Mouse (Mus musculus) stomach, embryonic 16.5 days (tissue): ENCODE data around the gene Fkbp4. TPM values are rescaled to one million over a fixed set of nuclear protein-coding genes. Genes with fewer than 3 reads are reported as not detected.
"Not testable (repeated sequence)": the region's sequence is repeated elsewhere in the genome, so short reads cannot be mapped to it uniquely, and the experiment has no call there.

Source experiments
- ATAC-seq: fragments of 200-750 bp; cut with Nextera tagmentation; 2 replicates; pipeline ENCODE4 v1.8.0; 2017; ENCODE audit warnings: moderate number of reproducible peaks, moderate TSS enrichment; ENCODE audit not compliant: insufficient read depth, low FRiP score
- H3K27ac ChIP-seq: fragments of 300-500 bp; sonication (generic); 2 replicates; pipeline ENCODE4 v1.5.1; 2014; ENCODE audit warnings: low read length
- H3K27me3 ChIP-seq: fragments of 300-500 bp; sonication (generic); 2 replicates; pipeline ENCODE4 v1.6.1; 2014; ENCODE audit warnings: low read length, control low read depth, mixed read lengths; ENCODE audit not compliant: control insufficient read depth, insufficient read depth
- H3K36me3 ChIP-seq: fragments of 300-500 bp; sonication (generic); 2 replicates; pipeline ENCODE4 v1.6.1; 2014; ENCODE audit warnings: low read length; ENCODE audit not compliant: control insufficient read depth, insufficient read depth
- H3K4me1 ChIP-seq: fragments of 300-500 bp; sonication (generic); 2 replicates; pipeline ENCODE4 v1.6.1; 2014; ENCODE audit warnings: low read length, control low read depth, mixed read lengths; ENCODE audit not compliant: control insufficient read depth, insufficient read depth
- H3K4me2 ChIP-seq: fragments of 300-500 bp; sonication (generic); 2 replicates; pipeline ENCODE4 v1.6.1; 2014; ENCODE audit warnings: low read depth, low read length, mixed read lengths
- H3K4me3 ChIP-seq: fragments of 300-500 bp; sonication (generic); replicated peaks from 2 replicates; pipeline ENCODE4 v1.5.1; 2014; ENCODE audit warnings: mild to moderate bottlenecking, low read length
- H3K9ac ChIP-seq: fragments of 300-500 bp; sonication (generic); 2 replicates; pipeline ENCODE4 v1.6.1; 2014; ENCODE audit warnings: low read length
- H3K9me3 ChIP-seq: fragments of 300-500 bp; sonication (generic); replicated peaks from 2 replicates; pipeline ENCODE4 v1.6.1; 2016; ENCODE audit warnings: low read length, control low read depth; ENCODE audit not compliant: control insufficient read depth
- WGBS: fragments of 180-500 bp; shearing (Covaris S2); extraction: QIAGEN DNeasy Blood & Tissue Kit; methylation state at CpG from one replicate; pipeline ENCODE4 v1.1.7; 2014; 5-methylcytosine and 5-hydroxymethylcytosine counted together
- polyA plus RNA-seq: library from polyadenylated mRNA; unstranded; fragments of >200 nt; fragmentation: Nextera tagmentation; extraction: Ambion mirVana; gene quantifications from 2 replicates; pipeline ENCODE4 v1.2.1, GENCODE M21; 2015

Gene Fkbp4
- polyA plus RNA-seq, 1 experiment from 2014 or later: 416 TPM

DNA sequence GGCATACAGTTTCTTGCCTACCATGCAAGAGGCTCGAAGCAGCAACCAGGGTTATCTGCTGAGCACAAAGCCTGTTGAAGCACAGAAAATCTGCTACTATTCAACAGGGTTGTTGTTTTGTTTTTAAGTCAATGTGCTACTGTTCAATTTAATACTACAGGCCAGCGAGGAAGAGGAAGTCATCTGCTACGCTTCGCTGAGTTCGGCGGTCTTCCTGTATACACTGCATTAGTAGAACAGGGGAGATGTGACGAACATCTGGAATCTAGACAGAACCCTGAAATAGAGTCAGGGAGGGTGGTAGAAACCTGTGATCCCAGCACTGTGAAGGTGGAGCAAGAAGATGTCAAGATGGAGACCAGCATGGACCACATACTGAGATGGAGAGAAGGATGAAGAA is 54.7 kb downstream of the Fkbp4 start:
- no peaks in the 10 kb centered on the region for H3K9me3 ChIP-seq
- no peaks in the 10 kb centered on the region for H3K4me1 ChIP-seq
- H3K27ac ChIP-seq: no peak overlapping the region
- H3K9ac ChIP-seq: no peak overlapping the region
- H3K36me3 ChIP-seq: no peaks in the 10 kb centered on the region
- no peak overlapping the region for H3K4me3 ChIP-seq
- no peak overlapping the region for H3K4me2 ChIP-seq
- no peaks in the 10 kb centered on the region for H3K27me3 ChIP-seq
- WGBS: 77% methylated on average over 7 of the region's 7 CpGs
- no peak for ATAC-seq

DNA sequence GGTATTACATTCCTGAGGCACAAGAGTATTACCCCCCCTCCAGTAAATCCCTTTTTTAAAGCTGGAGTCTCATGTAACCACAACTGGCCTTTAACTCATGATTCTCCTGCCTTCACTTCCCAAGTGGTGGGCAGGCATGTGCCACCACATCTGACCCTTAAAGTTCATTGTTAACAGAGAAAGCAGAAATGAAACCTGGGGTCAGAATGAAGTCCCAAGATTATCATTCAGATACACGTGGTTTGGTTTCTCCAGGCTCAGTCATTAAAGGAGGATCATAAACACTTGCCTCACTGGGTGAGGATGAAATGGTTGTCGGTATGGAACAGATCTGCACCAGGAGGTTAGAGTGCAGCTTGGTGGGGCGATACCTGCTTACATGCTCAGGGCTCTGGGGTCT is 57.2 kb downstream of the Fkbp4 start:
- H3K9ac ChIP-seq: no peak overlapping the region
- no peaks in the 10 kb centered on the region for H3K27me3 ChIP-seq
- no peak overlapping the region for H3K27ac ChIP-seq
- no peaks in the 10 kb centered on the region for H3K4me1 ChIP-seq
- 67% methylated on average over 3 of the region's 3 CpGs for WGBS
- H3K4me2 ChIP-seq: no peak overlapping the region
- ATAC-seq: no peak
- no peaks in the 10 kb centered on the region for H3K36me3 ChIP-seq
- H3K4me3 ChIP-seq: no peak overlapping the region
- H3K9me3 ChIP-seq: no peaks in the 10 kb centered on the region

DNA sequence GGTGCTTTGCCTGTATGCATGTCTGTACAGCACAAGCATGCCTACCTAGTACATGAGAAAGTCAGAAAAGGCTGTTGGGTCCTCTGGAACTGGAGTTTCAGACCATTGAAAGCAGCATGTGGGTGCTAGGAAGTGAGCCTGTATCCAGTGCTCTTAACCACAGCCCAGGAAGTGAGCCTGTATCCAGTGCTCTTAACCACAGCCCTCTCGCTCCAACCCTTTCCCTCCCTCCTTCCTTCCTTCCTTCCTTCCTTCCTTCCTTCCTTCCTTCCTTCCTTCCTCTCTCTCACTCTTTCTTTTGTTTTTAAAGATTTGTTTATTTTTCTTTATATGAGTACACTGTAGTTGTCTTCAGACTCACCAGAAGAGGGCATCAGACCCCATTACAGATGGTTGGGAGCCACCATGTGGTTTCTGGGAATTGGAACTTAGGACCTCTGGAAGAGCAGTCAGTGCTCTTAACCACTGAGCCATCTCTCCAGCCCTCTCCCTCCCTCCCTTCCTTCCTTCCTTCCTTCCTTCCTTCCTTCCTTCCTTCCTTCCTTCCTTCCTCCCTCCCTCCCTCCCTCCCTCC is 57.8 kb downstream of the Fkbp4 start:
- H3K4me2 ChIP-seq, H3K27me3 ChIP-seq, H3K4me3 ChIP-seq, H3K27ac ChIP-seq, ATAC-seq, H3K4me1 ChIP-seq, H3K36me3 ChIP-seq, H3K9ac ChIP-seq, H3K9me3 ChIP-seq: not testable (repeated sequence)
- 57% methylated on average over 1 of the region's 1 CpGs for WGBS

Other genes with a start within 250 kb of the Fkbp4 start
- gene Tead4, start 137.9 kb downstream of the Fkbp4 start, polyA plus RNA-seq: 0.79 and 2.0 TPM in 2 replicates
- 13.8 TPM in 2 replicates for gene Tulp3, start 82.8 kb downstream of the Fkbp4 start, polyA plus RNA-seq
- gene Rhno1, start 75.8 kb downstream of the Fkbp4 start, polyA plus RNA-seq: 86.6 and 93.2 TPM in 2 replicates
- gene Foxm1, start 75.7 kb downstream of the Fkbp4 start, polyA plus RNA-seq: 24.3 and 26.4 TPM in 2 replicates
- 0.21 TPM in 2 replicates for gene Tex52, start 63.2 kb downstream of the Fkbp4 start, polyA plus RNA-seq
- gene Gm44596, start 63.2 kb downstream of the Fkbp4 start, polyA plus RNA-seq: not detected in 2 replicates
- gene Nrip2, start 39.4 kb downstream of the Fkbp4 start, polyA plus RNA-seq: 5.5 and 6.2 TPM in 2 replicates
- 25.0 and 36.4 TPM in 2 replicates for gene Itfg2, start 13.7 kb downstream of the Fkbp4 start, polyA plus RNA-seq
- gene Pzp, start 88.0 kb upstream of the Fkbp4 start, polyA plus RNA-seq: 10.9 and 15.0 TPM in 2 replicates
- 2.7 and 3.6 TPM in 2 replicates for gene A2ml1, start 142.9 kb upstream of the Fkbp4 start, polyA plus RNA-seq
- gene Klrb1a, start 184.9 kb upstream of the Fkbp4 start, polyA plus RNA-seq: not detected in 2 replicates
- 2.8 and 3.2 TPM in 2 replicates for gene Clec2h, start 223.7 kb upstream of the Fkbp4 start, polyA plus RNA-seq